Mouse (Mus musculus): Measurements from ENCODE around the gene Dach1.

The Dach1 gene

GRCm38 (mm10) chr14:97857276-97857675 lies 312.3 kb downstream of the Dach1 start:
- no peak for DNase-seq (ENCODE audit: low read depth in 1 of 2, low spot score in 2 of 2)

- DNase-seq (ENCODE audit: low read depth in 1 of 2, low spot score in 2 of 2): no peak
These were observed 314.2 kb downstream of the Dach1 start for GRCm38 (mm10) chr14:97855345-97855744.

GRCm38 (mm10) chr14:97850486-97850885 lies 319.1 kb downstream of the Dach1 start:
- no peak for DNase-seq (ENCODE audit: low read depth in 1 of 2, low spot score in 2 of 2)

GRCm38 (mm10) chr14:97847641-97848040 lies 321.9 kb downstream of the Dach1 start:
- no peak for DNase-seq (ENCODE audit: low read depth in 1 of 2, low spot score in 2 of 2)

- DNase-seq (ENCODE audit: low read depth in 1 of 2, low spot score in 2 of 2): no peak
These were observed 330.3 kb downstream of the Dach1 start for GRCm38 (mm10) chr14:97839275-97839674.

- no peak for DNase-seq (ENCODE audit: low read depth in 1 of 2, low spot score in 2 of 2)
These were observed 339.7 kb downstream of the Dach1 start for GRCm38 (mm10) chr14:97829865-97830264.

- no peak for DNase-seq (ENCODE audit: low read depth in 1 of 2, low spot score in 2 of 2)
These were observed 354.9 kb downstream of the Dach1 start for GRCm38 (mm10) chr14:97814555-97815175.

- DNase-seq (ENCODE audit: low read depth in 1 of 2, low spot score in 2 of 2): no peak
These were observed 356.0 kb downstream of the Dach1 start for GRCm38 (mm10) chr14:97813557-97813956.

- DNase-seq (ENCODE audit: low read depth in 1 of 2, low spot score in 2 of 2): no peak
These were observed 374.1 kb downstream of the Dach1 start for GRCm38 (mm10) chr14:97795385-97795952.

GRCm38 (mm10) chr14:97774135-97774767 lies 395.3 kb downstream of the Dach1 start:
- no peak for DNase-seq (ENCODE audit: low read depth in 1 of 2, low spot score in 2 of 2)

- DNase-seq (ENCODE audit: low read depth in 1 of 2, low spot score in 2 of 2): no peak
These were observed 415.2 kb downstream of the Dach1 start for GRCm38 (mm10) chr14:97754400-97754799.

- DNase-seq (ENCODE audit: low read depth in 1 of 2, low spot score in 2 of 2): no peak
These were observed 415.6 kb downstream of the Dach1 start for GRCm38 (mm10) chr14:97753973-97754372.

- DNase-seq (ENCODE audit: low read depth in 1 of 2, low spot score in 2 of 2): no peak
These were observed 426.3 kb downstream of the Dach1 start for GRCm38 (mm10) chr14:97743252-97743651.

GRCm38 (mm10) chr14:97742785-97743184 lies 426.8 kb downstream of the Dach1 start:
- DNase-seq (ENCODE audit: low read depth in 1 of 2, low spot score in 2 of 2): no peak
